Mouse (Mus musculus) olfactory bulb, adult 2 months (tissue): Measurements from ENCODE around the gene Zc3h10.

ENCODE experiments used
- CTCF ChIP-seq: fragments of 200-500 bp; IDR thresholded peaks from 2 replicates; pipeline ENCODE4 v1.5.1; 2012; ENCODE audit warnings: low read depth, mild to moderate bottlenecking, low read length, moderate library complexity; ENCODE audit not compliant: insufficient read depth
- POLR2A ChIP-seq: fragments of 200-500 bp; IDR thresholded peaks from 2 replicates; pipeline ENCODE4 v1.6.1; 2012; ENCODE audit warnings: mild to moderate bottlenecking, low read depth, low read length, moderate library complexity; ENCODE audit not compliant: insufficient read depth

DNA sequence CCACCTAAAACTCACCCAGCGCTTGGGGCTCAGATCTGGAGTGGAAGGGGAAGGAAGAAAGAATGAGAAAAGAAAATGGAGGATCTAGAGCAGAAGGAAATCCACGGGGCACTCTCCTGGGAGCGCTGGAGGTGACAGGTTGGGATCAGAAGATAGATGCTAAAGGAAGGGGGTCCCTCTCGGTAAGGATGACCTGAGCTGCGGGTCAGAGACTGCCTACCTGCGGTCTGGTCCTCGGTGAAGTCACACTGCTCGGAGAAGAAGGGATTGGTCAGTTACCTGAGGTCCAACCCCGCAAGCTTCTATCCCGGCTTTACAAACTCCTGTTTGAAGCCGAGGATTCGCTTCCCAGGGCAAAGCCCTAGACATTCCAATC, 54.3 kb downstream of the Zc3h10 start:
- TF ChIP-seq POLR2A (no peak), CTCF (no peak)
